17 mouse cellular contexts compared by ENCODE assay signal in genomic region chr3:150401694-150402301, GRCm38 (mm10).
DNase-seq lines count a peak whose midpoint lies in the region; ATAC-seq and TF ChIP-seq lines count a peak whose summit lies in the region.
"Had no signal": no experiment of that assay in that cellular context is flagged by ENCODE, and none has a peak within 500 bp of the region (broad histone marks: within the 10 kb centered on the region; RNA-seq: fewer than 3 reads in every experiment).

No protein-coding gene starts in this region.

- 88% methylated on average over 2 of the region's 2 CpGs for WGBS in forebrain, embryonic 14.5 days
- 93% methylated on average over 2 of the region's 2 CpGs for WGBS in forebrain, embryonic 12.5 days
- WGBS in limb, embryonic 14.5 days, result 87% methylated on average over 2 of the region's 2 CpGs
- WGBS in limb, embryonic 10.5 days, result 89% methylated on average over 2 of the region's 2 CpGs

- ATAC-seq in forebrain, embryonic 14.5 days, result 0 out of 2 replicates have a peak, but pooled peaks have one; percentile 34
- no peak for ATAC-seq in forebrain, embryonic 12.5 days (ENCODE audit: low FRiP score)
- no peak for ATAC-seq in limb, embryonic 14.5 days (ENCODE audit: low FRiP score, low read depth)
- ATAC-seq: liver, postnatal 0 days had no signal

- no peaks in the 10 kb centered on the region for H3K4me1 ChIP-seq in forebrain, embryonic 14.5 days (ENCODE audit: control insufficient read depth, insufficient read depth, low read length)
- no peaks in the 10 kb centered on the region for H3K4me1 ChIP-seq in forebrain, embryonic 12.5 days
- H3K4me1 ChIP-seq in limb, embryonic 14.5 days (ENCODE audit: control insufficient read depth, insufficient read depth, low read length), result no peaks in the 10 kb centered on the region
- no peaks in the 10 kb centered on the region for H3K4me1 ChIP-seq in limb, embryonic 10.5 days
- H3K4me1 ChIP-seq: hindbrain, embryonic 15.5 days; limb, embryonic 15.5 days had no signal

- no peak overlapping the region for H3K4me2 ChIP-seq in forebrain, embryonic 14.5 days (ENCODE audit: low read length)
- H3K4me2 ChIP-seq in forebrain, embryonic 12.5 days, result no peak overlapping the region
- no peak overlapping the region for H3K4me2 ChIP-seq in limb, embryonic 14.5 days (replicated peaks; ENCODE audit: low read depth, low read length, severe bottlenecking)
- H3K4me2 ChIP-seq: hindbrain, embryonic 15.5 days; limb, embryonic 15.5 days had no signal

- no peak overlapping the region for H3K9ac ChIP-seq in forebrain, embryonic 14.5 days (ENCODE audit: low read length)
- no peak overlapping the region for H3K9ac ChIP-seq in forebrain, embryonic 12.5 days
- H3K9ac ChIP-seq in limb, embryonic 14.5 days (ENCODE audit: low read depth, low read length, severe bottlenecking), result no peak overlapping the region
- H3K9ac ChIP-seq: hindbrain, embryonic 15.5 days; limb, embryonic 15.5 days; liver, postnatal 0 days had no signal

- TF ChIP-seq CTCF in brain, embryonic 14.5 days (IDR thresholded peaks at IDR 0.05; ENCODE audit: borderline replicate concordance, extremely low read depth, insufficient read depth, insufficient read length), result no peak

- no peaks in the 10 kb centered on the region for H3K27me3 ChIP-seq in forebrain, embryonic 14.5 days (replicated peaks; ENCODE audit: control insufficient read depth, insufficient read depth, low read length)
- no peaks in the 10 kb centered on the region for H3K27me3 ChIP-seq in forebrain, embryonic 12.5 days
- no peaks in the 10 kb centered on the region for H3K27me3 ChIP-seq in limb, embryonic 14.5 days (ENCODE audit: control insufficient read depth, insufficient read depth, low read length)
- H3K27me3 ChIP-seq in limb, embryonic 10.5 days (ENCODE audit: low read depth, poor library complexity, severe bottlenecking), result no peaks in the 10 kb centered on the region
- H3K27me3 ChIP-seq: hindbrain, embryonic 15.5 days; limb, embryonic 15.5 days had no signal

- no peak overlapping the region for H3K4me3 ChIP-seq in forebrain, embryonic 14.5 days (ENCODE audit: low read depth, low read length)
- no peak overlapping the region for H3K4me3 ChIP-seq in forebrain, embryonic 12.5 days (replicated peaks)
- H3K4me3 ChIP-seq in limb, embryonic 14.5 days (replicated peaks; ENCODE audit: low read length), result no peak overlapping the region
- no peak overlapping the region for H3K4me3 ChIP-seq in limb, embryonic 10.5 days
- H3K4me3 ChIP-seq: hindbrain, embryonic 15.5 days; limb, embryonic 15.5 days had no signal

- DNase-seq in forebrain, embryonic 14.5 days (ENCODE audit: low spot score), result peak; percentile 54
- peak; percentile 23 for DNase-seq in limb, embryonic 14.5 days (ENCODE audit: low spot score)
- no peak for DNase-seq in limb, embryonic 10.5 days (ENCODE audit: low spot score)
- DNase-seq in Muller cell, postnatal 12 days (ENCODE audit: inconsistent ontology term), result peak; percentile 4
- peak; percentile 61 for DNase-seq in brain, embryonic 14.5 days (ENCODE audit: low read depth)
- DNase-seq in adrenal gland, postnatal 4 days (ENCODE audit: low spot score in 2 of 2), result no peak
- DNase-seq: cerebellum, adult 18-20 months; cerebellum, postnatal 36 days; gastrocnemius, postnatal 14 days; kidney, adult 18-20 months; kidney, postnatal 10 days; liver, postnatal 0 days; lung, postnatal 36 days; thymus, adult 18-20 months had no signal

- TF ChIP-seq POLR2A in limb, embryonic 14.5 days (IDR thresholded peaks at IDR 0.05; ENCODE audit: borderline replicate concordance, extremely low read depth, insufficient read depth, insufficient read length), result no peak
- no peak for TF ChIP-seq POLR2A in brain, embryonic 14.5 days (IDR thresholded peaks at IDR 0.05; ENCODE audit: borderline replicate concordance, extremely low read depth, insufficient read depth, insufficient read length, poor library complexity, severe bottlenecking)

- no peaks in the 10 kb centered on the region for H3K36me3 ChIP-seq in forebrain, embryonic 14.5 days (ENCODE audit: control insufficient read depth, insufficient read depth, low read length)
- H3K36me3 ChIP-seq in forebrain, embryonic 12.5 days (replicated peaks), result no peaks in the 10 kb centered on the region
- H3K36me3 ChIP-seq in limb, embryonic 14.5 days (ENCODE audit: control insufficient read depth, insufficient read depth, low read length), result no peaks in the 10 kb centered on the region
- H3K36me3 ChIP-seq in limb, embryonic 10.5 days, result no peaks in the 10 kb centered on the region
- H3K36me3 ChIP-seq: hindbrain, embryonic 15.5 days; limb, embryonic 15.5 days had no signal

- no peaks in the 10 kb centered on the region for H3K9me3 ChIP-seq in forebrain, embryonic 14.5 days (replicated peaks; ENCODE audit: control insufficient read depth, low read length)
- no peaks in the 10 kb centered on the region for H3K9me3 ChIP-seq in forebrain, embryonic 12.5 days
- H3K9me3 ChIP-seq in limb, embryonic 14.5 days (ENCODE audit: control insufficient read depth, low read length), result no peaks in the 10 kb centered on the region
- no peaks in the 10 kb centered on the region for H3K9me3 ChIP-seq in limb, embryonic 10.5 days (replicated peaks)
- H3K9me3 ChIP-seq: hindbrain, embryonic 15.5 days; limb, embryonic 15.5 days had no signal

- no peak overlapping the region for H3K27ac ChIP-seq in forebrain, embryonic 14.5 days (ENCODE audit: low read depth, low read length)
- no peak overlapping the region for H3K27ac ChIP-seq in forebrain, embryonic 12.5 days
- no peak overlapping the region for H3K27ac ChIP-seq in limb, embryonic 14.5 days (replicated peaks; ENCODE audit: low read depth, low read length)
- H3K27ac ChIP-seq in limb, embryonic 10.5 days, result no peak overlapping the region
- H3K27ac ChIP-seq: hindbrain, embryonic 15.5 days; limb, embryonic 15.5 days had no signal

Comparison
In these comparisons a context has a peak if more than half of its experiments do, and no peak if none do; other contexts are left out.
1. DNase-seq: peak in forebrain, embryonic 14.5 days (single experiment), limb, embryonic 14.5 days (single experiment), Muller cell, postnatal 12 days (single experiment) and brain, embryonic 14.5 days (single experiment); none in limb, embryonic 10.5 days (single experiment) and adrenal gland, postnatal 4 days (0 of 2).